Mouse (Mus musculus) c-Kit-positive CD71-positive TER-119-negative erythroid progenitor cells, embryonic 14.5 days (primary cell): ENCODE results near the gene Tmem230.
"Not testable (repeated sequence)": the region's sequence is repeated elsewhere in the genome, so short reads cannot be mapped to it uniquely, and the experiment has no call there.

Experiments
- DNase-seq: peaks from one replicate; pipeline ENCODE4 v3.0.0-alpha.2; 2013; ENCODE audit warnings: low read depth

Tmem230 gene

DNA sequence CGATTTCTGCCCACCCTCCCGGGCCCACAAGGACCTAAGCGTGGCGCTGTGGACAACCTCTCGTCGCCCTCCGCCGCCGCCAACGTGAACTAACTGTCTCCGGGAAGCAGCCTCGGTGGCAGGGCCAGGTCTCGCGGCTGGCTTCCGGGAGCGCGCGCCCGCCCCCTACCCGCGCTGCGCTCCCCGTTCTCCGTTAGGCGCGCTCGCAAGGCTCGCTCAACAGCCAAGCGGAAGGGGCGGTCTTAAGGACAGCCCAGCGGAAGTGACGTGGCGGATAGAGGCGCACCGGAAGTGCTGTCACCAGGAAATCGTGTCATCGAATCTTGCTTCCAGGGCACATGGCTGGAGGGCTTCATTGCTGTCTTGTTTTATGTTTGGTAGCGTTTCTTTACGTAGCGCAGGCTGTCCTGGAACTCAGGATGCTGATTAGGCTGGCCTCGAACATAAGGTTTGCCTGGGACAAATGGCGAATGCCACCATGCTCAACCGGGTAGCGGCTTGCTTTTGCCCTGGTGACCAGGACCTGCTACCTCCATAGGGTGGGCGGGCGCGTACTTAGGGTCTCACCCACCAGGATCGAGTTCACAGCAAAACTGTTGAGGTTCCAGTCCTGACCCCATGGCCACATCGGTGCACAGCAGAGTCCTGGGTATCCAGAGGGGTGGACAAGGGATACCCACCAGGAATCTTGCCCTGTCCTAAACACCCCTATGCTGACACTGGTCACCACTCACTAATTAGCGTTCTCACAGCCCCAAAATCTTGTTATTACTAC lies at the start of gene Tmem230:
TSS of gene Tmem230 (minus strand) at position 269 of the 775 bp plus-strand sequence.
- peak; percentile 90 for DNase-seq

DNA sequence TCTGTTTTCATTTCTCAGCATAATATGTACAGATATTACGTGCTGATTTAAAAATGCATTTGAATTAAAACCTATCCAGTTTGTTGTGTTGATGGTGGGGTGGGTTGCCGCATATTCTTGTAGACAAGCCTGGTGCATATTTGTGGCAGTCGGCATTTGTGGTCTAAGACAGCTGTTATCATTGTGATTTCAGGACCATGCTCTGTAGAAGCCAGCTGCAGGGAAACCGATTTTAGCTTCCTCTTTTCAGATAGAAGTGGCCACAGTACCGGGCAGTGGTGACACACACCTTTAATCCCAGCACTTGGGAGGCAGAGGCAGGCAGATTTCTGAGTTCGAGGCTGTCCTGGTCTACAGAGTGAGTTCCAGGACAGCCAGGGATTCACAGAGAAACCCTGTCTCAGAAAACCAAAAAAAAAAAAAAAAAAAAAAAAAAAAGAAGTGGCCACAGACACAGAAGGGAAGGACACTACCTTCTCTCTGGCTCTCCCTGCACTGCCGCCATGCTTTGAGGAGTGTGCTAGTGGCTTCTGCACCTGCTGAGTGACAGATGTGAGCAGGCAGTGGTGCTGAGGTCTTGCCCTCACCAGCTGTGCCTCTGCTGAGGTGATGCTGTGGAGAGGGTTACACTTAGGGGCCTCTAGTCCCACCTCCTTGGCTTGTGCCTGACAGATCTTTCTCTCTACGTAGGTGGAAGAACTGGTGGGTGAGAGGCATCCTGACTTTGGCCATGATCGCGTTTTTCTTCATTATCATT lies 46.3 kb upstream of the Tmem230 start:
- no peak for DNase-seq

DNA sequence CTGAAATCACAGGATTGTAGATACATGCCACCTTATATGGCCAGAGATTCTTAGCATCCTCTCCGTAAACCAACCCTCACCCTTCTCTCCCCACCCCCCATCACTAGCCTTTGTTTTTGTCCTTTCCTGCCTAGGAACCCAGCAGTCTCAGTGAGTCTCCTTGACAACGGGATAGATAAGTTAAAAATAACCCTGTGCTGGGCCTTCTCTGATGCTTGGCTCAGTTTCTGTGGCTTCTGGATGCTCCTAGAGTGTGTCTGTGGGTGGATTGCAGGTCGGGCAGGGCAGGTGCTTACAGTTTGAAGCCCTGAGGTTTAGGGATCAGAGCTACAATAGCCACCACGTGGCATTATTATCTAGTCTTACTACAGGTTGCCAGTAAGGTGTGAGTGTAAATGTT lies 44.5 kb upstream of the Tmem230 start:
- DNase-seq = no peak

DNA sequence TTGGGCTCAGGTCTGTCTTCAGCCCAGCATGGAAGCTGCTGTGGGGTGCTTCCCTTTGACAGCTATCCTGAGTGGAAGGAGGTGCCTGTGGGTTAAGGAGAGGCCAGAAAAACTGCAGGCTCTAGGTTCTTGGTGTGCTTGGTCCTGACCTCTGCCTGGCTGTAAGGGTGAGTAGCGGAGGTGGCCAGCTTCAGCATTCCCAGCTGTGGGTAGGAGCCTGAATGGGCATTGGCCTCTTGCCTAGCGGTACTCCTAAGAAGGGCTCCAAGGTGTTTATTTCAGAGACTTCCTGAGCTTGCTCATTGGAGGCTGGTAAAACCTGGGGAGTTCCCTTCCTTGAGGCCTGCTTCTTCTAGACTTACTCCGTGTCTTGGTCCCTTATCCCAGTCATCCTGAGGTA lies 43.7 kb upstream of the Tmem230 start:
- DNase-seq = no peak

DNA sequence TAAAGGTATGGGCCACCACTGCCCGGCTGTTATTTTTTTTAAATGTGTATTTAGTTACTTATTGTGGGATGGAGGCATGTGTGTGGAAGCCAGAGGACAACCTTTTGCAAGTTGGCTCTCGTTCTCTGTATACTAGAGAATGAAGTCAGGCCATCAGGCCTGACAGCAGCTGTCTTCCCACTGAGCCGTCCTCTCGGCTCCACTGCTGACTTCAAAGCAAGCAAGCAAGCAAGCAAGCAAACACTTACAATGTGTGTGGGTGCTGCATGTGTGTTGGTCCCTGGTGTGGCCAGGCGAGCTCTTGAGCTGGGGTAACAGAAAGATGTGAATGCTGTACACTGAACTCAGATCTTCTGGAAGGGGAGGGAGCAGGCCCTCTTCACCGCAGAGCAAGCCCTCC lies 43.2 kb upstream of the Tmem230 start:
- DNase-seq = no peak

DNA sequence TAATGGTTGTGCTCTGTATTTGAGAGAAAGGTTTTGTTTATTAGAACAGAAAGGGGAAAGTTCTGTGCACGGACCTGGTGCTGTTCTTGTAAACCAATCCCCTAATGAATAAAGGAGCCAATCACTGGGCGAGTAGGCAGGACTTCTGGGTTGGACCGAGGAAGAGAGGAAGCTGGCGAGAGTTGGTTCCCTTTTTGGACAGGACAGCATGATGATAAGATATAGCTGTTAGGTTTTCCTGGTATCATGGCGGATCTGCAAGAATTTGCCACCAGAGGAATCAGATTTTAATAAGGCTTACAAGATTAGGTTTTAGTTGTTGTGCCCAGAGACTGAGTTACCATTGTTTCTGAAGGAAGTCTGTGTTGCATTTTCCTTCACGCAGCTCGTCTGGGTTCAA lies 41.6 kb upstream of the Tmem230 start:
- not testable (repeated sequence) for DNase-seq

DNA sequence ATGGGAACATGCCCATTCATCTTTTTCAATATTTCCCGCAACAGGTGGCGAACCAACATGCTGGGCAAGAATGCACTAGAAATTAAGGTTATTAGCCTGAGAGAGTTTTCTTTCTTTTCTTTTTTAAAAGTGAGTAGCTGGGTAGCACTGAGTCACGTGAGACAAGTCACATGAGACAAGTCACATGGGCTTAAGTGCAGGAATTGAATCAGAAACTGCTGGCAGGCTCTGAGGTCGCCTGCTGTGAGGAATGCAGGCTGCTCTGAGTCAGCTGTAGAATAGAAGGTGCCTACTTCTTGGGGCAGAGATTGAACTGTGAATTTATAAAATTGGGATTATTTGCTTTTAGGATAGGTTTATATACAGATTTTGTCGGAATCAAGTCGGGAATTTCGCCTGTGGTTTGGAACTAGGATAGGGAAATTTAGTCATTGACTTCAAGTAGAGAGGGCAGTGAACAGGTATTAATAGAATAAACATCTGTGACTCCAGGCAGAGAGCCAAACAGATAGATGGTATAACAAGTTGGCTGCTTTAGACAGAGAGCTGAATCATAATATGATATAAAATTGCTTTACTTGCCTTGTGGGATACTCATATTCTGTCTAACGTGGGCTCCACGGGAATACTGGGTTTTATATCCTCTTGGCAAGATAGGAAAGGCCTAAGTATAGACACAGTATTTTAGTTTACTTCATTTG lies 38.9 kb upstream of the Tmem230 start:
- no peak for DNase-seq

DNA sequence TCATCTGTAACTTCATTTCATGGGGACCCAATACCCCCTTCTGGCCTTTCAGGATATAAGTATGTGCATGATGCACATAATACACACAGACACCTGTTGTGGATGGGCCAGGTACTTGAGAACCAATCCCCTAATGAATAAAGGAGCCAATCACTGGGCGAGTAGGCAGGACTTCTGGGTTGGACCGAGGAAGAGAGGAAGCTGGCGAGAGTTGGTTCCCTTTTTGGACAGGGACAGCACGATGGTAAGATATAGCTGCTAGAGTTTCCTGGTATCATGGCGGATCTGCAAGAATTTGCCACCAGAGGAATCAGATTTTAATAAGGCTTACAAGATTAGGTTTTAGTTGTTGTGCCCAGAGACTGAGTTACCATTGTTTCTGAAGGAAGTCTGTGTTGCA lies 38.1 kb upstream of the Tmem230 start:
- DNase-seq = not testable (repeated sequence)

DNA sequence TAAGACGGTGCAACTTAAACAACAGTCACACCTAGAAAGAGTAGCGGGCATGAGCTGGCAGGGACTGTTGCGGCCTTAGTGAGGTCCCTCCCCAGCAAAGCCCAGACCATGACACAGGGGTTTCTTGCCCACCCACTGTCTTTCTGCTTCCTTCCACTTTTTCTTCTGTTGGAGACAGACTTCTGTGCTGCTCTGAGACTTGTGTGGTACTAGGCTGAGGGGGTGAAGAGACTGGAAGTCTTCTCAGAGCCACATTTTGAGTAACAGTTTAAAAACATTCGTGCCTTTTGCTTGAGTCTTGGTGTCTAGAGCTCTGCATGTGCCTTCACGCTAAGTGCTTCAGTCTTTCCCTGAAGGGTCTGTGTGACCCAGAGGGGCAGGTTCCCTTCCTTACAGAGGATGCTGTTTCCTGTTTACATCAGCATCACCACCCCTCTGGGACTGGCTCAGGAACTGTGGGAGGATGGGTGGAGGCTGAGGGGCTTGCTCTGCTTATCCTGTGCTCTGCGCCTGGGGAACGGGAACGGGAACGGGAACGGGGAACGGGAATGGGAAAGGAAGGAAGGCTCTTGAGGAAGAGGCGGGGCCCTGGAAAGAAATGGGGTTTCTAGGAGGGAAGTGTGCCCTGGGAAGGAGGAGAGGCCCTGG lies 37.0 kb upstream of the Tmem230 start:
- DNase-seq = no peak

DNA sequence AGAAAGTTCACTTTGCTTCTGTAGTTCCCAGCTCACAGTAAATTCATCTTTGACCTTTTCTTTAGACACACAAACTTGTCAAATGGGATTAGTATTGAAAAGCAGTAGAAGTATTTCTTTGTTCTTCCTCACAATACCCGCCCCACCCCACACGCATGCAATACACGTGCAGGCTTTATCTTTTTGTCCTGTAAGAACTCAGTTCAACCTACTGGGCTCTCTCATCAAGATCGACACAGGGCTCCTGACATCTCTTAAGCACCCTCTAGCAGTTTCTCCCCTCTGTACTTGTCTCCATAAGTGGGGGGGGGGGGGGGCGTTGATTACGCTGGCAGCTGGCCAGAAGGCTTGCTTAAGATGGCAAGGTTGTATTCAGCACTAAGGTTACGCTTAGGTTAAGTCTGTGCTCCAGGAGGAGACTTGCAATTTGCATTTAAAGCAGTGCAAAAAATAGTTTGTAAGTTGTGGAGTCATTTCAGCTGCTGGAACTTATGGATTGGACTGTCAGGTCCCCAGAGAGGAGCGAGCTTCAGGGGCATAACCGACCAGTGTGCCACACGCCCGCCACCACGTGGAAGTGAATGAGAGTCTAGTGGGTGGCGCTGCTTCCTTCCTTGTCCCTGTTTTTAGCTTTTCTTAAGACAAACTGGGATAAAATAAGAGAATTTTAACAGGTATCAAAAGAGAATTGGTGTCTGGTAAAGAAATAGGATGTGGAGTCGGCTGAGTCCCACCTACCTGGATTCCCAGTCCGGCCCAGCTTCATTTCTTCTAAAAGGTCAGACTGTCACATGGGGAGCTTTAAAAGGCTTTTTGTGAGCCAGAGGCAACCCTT lies 35.8 kb upstream of the Tmem230 start:
- no peak for DNase-seq

DNA sequence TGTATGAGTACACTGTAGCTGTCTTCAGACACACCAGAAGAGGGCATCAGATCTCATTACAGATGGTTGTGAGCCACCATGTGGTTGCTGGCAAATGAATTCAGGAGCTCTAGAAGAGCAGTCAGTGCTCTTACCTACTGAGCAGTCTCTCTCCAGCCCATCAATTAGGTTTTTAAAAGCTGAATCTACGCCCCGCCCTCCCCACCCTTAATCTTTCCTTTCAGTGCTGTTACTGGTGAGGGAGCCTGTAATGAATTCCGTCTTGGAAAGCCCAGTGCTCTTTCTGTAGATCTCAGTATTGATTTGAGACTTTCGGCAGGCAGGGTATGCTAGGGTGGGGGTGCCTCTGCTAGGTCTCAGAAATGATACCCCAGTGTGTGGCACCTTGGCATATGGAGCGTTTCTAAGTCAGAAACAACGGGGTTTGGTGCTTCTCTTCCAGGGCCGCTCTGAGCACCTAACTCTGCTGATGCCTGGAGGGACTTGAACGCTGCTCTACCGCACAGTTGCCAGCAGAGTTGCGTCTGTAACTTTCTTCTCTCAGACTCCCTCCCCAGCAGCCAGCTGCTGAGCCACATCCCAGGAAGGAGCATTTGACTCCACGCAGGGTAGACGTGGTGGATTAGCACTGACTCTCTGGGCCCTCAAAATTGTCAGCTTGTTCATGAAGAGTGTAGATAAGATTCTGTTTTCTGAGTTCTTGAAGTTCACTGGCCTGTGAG lies 35.0 kb upstream of the Tmem230 start:
- DNase-seq = no peak

DNA sequence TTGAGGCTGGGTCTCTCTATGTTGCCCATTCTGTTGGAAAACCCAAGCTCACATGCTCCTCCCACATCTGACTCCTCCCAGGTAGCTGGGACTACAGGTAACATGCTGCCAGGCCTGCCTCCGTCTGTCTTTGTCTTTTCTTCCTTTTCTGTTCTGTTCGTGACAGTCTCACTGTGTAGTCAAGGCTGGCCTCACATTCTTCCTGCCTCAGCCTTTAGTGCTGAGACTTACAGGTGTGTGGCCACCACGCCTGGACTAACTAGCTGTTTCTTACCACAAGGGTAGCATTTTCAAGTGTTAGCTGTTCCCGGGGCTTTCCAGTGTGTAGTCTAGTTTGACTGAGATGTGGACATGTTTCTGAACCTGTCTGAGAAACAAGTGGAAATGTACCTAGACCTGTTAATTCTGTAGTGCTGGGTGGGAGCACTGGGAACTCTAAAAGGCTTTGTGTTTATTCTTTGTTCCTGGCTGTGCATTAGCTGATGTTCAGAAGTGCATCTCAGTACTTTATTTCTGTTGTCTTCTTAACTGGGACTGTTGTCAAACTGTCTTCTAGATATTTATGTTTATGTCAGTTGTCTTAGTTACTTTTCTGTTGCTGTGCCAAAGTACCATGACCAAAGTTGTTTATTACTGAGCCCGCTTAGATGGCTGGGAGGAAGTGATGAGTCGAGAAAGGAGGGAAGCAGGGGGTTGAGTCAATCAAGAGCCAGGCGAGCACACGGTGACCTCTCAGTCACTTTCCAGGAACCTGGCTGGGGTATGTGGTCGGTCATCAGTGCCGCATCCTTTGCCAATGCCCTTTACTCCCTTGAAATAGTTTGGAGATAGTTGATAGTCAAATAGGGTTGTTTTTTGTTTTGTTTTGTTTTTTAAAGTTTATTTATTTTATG lies 34.2 kb upstream of the Tmem230 start:
- no peak for DNase-seq

DNA sequence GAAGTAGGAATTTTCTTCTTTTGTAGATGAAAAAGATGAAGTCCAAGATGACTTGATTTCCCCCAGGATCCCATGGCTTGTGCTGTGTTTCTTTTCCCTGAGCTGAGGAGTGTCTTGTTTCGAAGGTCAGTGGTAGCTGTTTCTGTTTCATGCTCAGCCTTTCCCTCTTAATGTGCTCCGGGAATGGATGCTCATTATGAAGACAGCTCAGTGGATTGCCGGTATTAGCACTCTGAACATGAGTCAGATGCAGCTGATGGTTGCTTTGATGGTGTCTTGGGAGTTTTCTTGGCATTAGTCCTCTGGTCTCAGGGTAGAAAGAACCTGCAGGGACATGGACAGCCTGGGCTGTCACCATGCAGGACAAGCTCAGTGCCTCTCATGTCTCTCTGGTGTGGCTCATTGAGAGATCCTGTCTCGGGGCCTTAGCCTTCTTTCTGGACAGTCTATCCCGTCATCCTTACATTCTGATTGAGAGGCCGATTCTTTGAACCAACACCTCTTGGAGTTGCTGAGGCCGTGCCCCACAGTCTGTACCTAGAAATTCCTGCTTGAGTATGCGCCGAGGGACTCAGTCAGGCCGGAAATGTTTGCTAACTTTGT lies 33.0 kb upstream of the Tmem230 start:
- no peak for DNase-seq

DNA sequence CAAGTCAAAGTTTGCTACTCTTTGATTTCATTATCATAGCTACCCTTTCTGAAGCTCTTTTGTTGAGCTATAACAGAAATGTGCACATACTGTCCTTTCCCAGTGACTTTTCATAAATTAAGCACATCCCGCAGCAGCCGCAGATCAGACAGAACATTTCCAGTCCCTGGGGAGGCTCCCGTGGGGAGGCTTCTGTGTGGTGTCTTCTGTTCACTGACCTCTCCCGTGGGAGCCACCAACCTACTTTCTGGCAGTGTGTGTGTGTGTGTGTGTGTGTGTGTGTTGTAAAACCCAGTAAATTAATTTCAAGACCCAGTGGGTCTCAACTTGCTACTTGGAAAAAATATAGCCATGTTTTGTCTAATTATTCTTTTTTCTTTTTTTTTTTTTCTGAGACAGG lies 32.4 kb upstream of the Tmem230 start:
- DNase-seq = no peak

DNA sequence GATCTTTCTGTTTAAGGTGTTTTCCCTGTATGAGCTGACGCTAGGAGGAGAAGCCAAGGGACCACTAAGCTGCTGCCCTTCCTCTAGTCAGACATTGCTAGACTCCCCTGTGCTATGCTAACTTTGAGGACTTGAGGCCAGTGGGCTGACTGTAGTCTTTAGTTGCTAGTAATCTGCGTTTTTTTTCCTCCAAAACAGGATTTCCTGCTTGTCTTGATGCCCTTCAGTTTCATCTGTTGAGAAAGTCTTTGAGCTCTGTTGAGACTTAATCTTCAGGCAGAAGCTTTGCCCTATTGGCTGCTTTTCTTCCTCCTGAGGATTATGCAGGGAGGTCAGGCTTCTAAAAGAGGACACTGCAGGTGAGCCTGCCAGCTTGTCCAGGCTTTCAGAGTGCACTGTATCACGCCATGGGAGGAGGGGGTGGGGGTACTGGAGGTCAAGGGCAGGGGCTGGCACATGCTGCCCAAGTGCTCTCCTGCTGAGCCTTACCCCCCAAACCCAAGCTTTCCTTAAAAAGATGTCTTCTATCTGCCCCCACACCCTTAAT lies 31.8 kb upstream of the Tmem230 start:
- DNase-seq = no peak

DNA sequence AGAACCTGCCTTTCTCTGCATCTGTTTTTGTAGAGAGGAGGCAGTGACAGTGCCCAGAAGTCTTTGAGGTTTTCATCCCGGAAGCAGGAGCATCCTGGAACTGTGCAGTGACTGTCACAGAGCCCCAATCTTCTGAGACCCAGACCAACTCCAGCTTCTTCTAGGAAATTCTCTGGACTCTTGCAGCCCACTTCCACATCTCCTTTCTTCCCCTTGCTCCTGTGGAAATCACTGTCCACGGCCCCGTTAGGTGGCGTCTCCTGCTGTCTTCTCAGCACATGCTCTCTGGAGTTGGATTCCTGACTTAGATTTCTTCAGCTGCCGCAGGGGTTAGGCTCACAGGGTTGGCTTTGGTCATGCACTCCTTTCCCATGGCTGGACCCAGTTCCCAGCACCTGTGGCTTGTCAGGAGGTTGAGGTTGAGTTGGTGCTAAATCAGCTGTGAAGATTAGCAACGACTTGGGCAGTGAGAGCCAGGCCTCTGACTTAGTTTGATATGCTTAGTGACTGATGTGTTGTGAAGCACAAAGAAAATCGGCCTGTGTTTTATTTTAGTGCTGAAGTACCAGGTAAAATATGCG lies 30.8 kb upstream of the Tmem230 start:
- no peak for DNase-seq

DNA sequence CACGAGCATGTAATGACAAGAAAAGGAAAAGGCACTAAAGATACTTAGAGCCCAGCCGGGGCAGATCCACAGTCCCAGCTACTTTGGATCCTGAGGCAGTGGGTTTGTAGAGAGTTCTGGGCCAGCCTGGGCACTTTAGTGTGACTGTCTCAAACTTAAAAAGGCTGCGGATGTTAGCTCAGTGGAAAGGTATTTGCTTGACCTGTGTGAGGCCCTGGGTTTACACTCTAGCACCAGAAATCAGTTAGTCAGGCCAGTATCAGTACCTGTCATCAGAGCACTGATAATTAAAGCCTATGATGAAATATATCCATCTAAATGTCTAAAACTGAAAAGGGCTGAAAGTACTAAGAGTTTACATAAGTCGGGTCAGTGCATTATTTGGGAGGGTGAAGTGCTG lies 28.6 kb upstream of the Tmem230 start:
- DNase-seq = no peak

DNA sequence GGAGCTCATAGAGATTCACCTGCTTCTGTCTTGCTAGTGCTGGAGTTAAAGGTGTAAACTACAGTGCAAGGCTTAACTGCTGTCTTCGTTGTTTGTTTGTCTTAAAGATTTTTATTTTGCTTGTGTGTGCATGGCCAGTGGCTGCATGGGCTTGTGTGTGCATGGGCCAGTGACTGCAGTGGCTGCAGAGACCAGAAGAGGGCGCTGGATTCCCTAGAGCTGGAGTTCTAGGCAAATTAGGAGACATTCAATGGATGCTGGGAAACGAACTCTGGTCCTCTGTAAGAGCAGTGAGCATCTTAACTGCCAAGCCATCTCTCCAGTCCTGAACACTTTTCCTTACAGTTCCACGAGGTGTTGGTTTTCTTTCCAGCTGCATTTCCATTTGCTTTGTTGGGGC lies 27.9 kb upstream of the Tmem230 start:
- no peak for DNase-seq
